Mouse (Mus musculus) frontal cortex, postnatal 36 days (tissue): ENCODE results near the gene Ccdc86.

Experiments used
- DNase-seq, 2 experiments: peaks; one replicate each; pipeline ENCODE4 v3.0.0; 2022; ENCODE audit warnings: low spot score in 2 of 2

The Ccdc86 gene

GRCm38 (mm10) chr19:10949558-10949957 lies 492 bp upstream of the Ccdc86 start:
- DNase-seq, result no peak

GRCm38 (mm10) chr19:10948416-10948815 lies 650 bp downstream of the Ccdc86 start:
- DNase-seq, result no peak

- no peak for DNase-seq
Measured at GRCm38 (mm10) chr19:10947219-10947618, 1.8 kb downstream of the Ccdc86 start.

DNA sequence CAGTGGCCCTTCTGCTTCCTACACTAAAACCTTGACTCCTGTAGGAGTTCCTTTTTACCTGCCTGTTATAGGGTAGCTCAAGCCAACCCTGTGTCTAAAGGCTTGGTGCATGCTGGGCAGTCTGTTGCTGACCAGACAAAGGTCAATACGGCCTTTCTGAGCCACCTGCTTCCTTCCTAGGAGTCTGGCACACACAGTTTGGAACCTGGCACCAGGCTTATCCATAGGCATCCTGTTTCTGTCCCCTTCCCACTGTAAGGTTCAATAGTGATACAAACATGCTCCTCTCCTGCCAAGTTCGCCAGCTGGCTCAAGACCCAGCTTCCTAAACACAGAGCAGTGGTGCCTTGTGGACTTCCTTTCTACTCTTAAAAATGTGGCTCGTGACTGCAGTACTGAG lies 2.6 kb downstream of the Ccdc86 start:
- DNase-seq, result no peak

GRCm38 (mm10) chr19:10943955-10944354 lies 5.1 kb downstream of the Ccdc86 start:
- no peak for DNase-seq

DNA sequence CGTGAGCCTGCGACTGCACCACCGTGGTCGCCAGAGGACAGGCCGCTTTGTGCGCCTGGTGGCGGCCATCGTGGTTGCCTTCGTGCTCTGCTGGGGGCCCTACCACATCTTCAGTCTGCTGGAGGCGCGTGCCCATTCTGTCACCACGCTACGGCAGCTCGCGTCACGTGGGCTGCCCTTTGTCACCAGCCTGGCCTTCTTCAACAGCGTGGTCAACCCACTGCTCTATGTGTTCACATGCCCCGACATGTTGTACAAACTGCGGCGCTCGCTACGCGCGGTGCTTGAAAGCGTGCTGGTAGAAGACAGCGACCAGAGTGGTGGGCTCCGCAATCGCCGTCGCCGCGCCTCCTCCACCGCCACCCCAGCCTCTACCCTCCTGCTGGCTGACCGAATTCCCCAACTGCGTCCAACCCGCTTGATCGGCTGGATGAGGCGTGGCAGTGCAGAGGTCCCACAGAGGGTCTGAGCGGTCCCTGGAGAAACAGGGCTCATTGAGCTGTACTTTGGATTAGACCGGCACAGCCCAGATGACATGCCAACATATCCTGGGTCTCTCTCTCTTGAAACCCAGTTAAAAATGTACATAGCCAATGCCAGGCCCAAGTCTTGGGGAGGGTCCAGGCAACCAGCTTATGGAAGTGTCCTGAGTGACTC lies 8.1 kb downstream of the Ccdc86 start:
- peak in 1 of 2 experiments; percentile 15 for DNase-seq

GRCm38 (mm10) chr19:10940097-10940800 lies 8.8 kb downstream of the Ccdc86 start:
- peak; percentile 46 to 78 for DNase-seq

GRCm38 (mm10) chr19:10938771-10939170 lies 10.3 kb downstream of the Ccdc86 start:
- no peak for DNase-seq

- no peak for DNase-seq
Measured at GRCm38 (mm10) chr19:10937110-10937563, 11.9 kb downstream of the Ccdc86 start, which contains the start of gene Ptgdr2. TSS of gene Ptgdr2 (plus strand) at chr19:10937160.

- DNase-seq, result no peak
Measured at GRCm38 (mm10) chr19:10936077-10936476, 13.0 kb downstream of the Ccdc86 start.

GRCm38 (mm10) chr19:10935029-10935428 lies 14.0 kb downstream of the Ccdc86 start:
- peak in 1 of 2 experiments; percentile 10 for DNase-seq

DNA sequence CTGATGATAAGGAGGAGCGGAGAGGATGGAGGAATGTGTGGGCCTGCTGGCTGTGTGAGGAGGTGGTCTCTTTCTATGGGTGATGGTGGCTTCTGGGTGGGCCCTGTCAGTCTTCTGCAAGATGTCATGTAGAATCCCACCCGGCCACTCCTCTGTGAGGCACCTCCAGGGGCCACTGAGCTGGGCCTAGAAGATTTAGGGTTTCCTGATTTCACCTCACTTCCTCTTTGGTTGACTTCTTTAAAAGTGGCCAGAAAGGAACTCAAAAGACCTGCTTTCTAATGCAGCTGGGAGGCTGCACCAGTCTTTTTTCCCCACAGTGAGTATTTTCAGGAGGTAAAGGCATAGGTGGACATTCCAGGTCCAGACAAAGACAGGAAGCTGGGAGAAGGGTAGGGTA lies 18.4 kb downstream of the Ccdc86 start:
- DNase-seq, result no peak

- DNase-seq, result no peak
Measured at GRCm38 (mm10) chr19:10926666-10927065, 22.4 kb downstream of the Ccdc86 start.

DNA sequence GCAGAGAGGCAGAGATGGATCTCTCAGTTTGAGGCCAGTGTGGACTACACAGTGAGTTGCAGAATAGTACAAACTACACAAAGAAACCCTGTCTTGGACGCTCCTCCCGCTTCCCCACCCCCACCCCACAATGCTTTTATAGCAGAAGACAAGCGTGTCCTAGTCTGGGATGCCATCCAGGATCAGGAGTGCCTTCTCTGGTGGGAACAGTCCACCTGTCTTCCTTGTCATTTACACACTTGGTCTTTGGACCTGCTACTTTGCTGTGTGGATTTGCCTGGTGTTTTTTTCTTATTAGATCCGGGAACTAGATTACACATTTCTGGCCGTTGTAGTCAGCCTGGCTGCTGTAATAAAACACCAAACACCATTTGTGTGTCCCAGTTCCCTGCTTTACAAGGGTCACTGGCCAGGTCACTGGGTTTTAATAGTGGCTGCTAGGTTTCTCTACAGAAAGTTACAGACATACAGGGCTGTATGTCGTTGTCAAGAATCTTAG lies 22.9 kb downstream of the Ccdc86 start:
- no peak for DNase-seq

GRCm38 (mm10) chr19:10924220-10924619 lies 24.8 kb downstream of the Ccdc86 start:
- no peak for DNase-seq

DNA sequence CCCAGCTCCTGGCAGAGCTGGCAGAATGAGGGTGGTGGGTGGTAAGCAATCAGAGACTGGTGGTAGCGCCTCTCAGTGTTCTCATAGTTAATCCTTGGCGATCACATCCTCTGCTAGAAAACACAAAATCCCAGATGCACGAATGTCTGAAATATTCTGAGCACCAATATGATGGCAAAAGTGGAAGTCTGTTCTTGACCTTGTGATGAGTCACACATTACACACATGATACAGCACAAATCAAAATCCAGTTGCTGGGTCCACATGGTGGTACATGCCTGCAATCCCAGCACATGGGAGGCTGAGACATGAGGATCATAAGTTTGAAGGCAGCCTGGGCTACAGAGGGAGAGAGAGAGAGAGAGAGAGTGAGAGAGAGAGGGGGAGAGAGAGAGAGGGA lies 28.0 kb downstream of the Ccdc86 start:
- DNase-seq, result no peak

DNA sequence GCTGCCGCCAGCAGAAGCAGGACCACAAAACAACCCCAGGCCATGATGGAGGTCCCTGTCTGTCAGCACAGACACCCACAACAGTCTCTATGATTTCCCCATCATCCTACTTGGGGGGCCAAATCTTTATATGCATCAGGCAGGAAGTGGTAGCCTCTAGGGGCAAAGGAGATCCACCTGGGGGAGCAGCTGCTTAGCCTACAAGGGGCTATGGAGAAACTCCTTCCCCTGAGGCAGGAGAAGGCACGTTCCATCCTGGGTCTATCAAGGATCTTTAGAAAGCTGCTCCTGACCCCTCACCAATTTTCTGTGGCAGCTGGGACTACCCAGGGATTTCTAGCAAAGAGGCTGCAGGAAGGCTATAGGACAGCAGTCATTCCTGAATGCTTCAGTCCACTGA lies 28.5 kb downstream of the Ccdc86 start, which contains the start of gene Zp1:
TSS of gene Zp1 (minus strand) at position 101 of the 400 bp plus-strand sequence.
- no peak for DNase-seq

DNA sequence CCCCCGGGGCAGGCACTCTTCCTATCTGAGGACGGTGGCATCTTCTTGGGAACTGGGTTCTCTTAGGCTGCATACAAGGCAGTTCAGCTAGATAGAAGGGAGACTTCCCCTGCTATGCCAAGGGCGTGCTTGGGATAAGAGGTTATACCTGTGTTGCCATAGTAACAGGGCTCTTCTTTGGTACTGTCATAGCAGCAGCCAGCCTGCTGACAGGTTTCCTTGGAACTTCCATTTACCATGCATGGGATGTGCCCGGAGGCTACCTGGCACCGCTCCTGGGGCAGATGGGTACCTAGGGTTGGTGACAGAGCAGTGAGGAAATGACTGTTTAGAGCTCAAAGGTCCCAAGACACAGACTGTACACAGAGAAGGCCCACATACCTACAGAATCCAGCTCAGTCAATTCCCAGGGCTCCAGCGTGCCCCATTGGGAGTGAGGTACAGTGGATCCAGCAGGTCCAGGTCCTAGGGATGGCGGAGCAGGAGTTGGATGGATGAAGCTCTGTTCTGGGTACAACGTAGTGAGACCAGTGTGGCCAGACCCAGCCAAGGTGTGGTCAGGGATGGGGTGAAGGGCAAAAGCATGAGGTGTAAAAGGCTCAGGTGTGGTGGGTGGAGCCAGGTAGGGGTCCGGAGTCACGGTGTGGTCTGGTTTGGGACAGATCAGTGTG lies 30.6 kb downstream of the Ccdc86 start:
- no peak for DNase-seq

GRCm38 (mm10) chr19:10916506-10916905 lies 32.6 kb downstream of the Ccdc86 start:
- DNase-seq, result no peak

DNA sequence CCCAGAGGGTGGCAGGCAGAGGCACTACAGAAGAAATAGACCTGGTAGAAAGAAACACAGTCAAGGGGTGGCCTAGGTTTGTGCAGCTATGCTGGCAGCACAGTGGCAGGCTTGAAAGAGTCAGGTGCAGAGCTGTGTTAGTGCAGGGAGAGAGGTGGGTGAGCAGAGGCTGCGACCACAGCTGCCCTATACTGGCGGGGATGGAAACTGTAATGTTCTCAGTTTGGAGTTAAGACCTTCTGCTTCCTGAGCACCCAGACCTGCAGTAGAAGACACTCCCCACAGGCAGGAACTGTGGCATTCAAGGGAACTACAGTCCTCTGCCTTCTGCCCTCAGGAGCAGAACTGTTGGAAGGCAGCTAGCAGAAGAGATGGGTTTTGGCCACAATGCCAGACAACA lies 34.2 kb downstream of the Ccdc86 start:
- no peak for DNase-seq

DNA sequence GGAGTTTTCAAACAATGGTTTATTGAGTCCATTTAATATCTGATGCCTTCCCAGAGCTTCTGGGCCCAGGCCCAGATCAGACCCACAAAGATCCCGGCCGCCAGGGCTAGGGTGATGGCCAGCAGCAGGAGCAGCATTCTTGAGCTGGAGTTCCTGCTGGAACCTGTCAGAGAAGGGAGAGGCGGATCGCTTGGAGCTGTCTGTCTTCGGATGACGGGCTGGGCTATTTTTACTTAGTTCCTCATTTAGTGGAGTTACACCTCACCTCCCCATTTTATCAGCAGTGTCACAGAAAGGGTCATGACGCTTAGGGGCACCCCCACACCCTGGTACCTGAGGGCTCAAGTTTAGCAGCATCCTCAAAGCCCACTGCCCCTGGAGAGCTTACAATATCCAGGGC lies 34.8 kb downstream of the Ccdc86 start:
- DNase-seq, result no peak

GRCm38 (mm10) chr19:10909087-10909721 lies 39.9 kb downstream of the Ccdc86 start:
- no peak for DNase-seq
